Mouse (Mus musculus) frontal cortex, postnatal 25 days (tissue): ENCODE results near the gene Birc5.

ENCODE experiments used
- DNase-seq, 2 experiments: peaks; one replicate each; pipeline ENCODE4 v3.0.0; 2022; ENCODE audit warnings: low spot score in 2 of 2

Birc5 gene

DNA sequence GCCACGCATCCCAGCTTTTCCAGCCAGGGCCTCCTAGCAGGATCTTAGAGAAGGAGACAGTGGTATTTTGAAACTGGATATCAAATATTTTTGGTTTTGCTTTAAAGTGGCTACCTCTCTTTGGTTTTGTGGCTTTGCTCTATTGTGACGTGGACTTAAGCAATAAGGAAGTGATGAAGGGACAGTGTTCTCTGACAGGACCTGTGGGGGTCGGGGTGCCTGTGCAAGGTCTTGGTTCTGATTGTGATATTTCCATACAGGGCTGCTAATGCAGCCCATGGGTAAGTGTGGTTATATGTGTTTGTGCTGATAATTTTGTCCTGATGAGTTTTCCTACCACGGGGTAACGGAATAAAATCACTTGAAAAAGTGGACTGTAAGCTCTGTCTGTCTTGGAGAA is 6.3 kb downstream of the Birc5 start:
- no peak for DNase-seq

DNA sequence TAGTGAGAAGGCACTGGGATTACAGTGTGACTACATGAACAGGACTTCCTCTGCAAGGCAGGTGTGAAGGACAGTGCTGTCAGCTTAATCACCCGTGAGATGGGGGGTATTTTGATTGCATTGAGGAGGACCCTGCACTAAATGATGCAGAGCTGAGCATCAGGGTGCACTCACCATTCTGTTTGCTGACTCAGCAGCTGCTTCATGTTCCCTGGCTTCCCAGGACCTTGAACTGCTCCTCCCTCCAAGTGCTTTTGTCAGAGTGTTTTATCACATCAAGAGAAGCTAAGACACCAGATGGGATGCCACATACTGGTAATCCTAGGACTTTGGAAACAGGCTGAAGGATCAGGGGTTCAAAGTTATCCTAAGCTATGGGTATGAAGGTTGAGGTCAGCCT is 6.9 kb downstream of the Birc5 start:
- no peak for DNase-seq

DNA sequence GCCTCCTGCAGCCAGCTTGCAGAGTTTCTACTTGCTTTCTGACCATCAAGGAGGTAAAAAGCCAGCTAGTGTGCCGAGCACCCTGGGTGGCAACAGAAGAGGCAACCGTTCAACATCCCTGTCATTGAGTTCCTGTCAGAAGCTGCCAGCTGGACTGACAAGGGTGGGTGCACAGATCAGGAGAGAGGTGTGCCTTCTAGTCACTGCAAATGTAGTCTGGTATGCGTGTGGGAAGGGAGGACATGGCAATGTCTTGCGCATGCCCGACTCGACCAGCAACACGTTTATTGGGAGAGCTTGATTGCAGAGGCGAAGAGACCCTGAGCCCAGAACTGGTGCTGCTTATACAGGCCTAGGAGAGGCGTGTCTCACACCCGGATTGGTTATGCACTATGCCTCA is 8.4 kb downstream of the Birc5 start:
- DNase-seq: no peak

DNA sequence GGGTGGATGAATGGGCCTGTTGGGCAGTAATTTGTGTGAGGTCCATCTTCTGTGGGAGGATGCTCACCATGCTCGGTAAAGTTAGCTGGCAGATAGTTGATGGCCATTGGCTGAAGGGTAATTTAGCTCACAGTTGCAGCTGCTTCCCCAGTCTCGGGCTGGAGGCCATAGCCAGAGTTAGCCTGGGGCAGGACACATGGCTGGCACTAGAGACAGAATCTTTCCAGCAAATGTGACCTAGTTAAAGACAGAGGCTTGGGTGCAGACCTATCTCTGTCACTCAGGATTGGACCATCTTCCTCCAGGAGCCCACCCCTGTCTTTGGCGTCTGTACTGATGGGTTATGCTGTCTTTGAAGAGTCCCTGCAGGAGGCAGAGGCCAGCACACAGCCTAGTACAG is 9.3 kb downstream of the Birc5 start:
- DNase-seq: no peak

DNA sequence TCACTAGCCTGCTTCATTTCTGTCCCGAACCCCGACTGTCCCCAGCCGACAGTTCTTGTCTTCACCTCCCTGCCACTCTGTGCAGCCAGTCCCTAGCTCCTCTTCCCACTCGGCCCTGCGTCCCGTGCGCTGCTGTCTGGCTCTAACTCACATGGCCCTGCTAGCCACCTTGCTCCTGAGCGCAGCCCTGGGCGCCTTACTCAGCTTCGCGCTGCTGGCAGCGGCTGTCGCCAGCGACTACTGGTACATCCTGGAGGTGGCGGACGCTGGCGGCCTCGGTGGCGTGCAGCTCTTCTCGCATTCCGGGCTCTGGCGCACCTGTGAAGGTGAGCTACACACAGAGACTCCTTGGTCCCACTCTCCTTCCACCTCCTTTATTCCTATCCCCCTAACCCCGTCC is 11.6 kb downstream of the Birc5 start, which contains the start of gene Tmem235:
Tmem235 (plus strand) TSS at position 152 of the 400 bp plus-strand sequence.
- no peak for DNase-seq

DNA sequence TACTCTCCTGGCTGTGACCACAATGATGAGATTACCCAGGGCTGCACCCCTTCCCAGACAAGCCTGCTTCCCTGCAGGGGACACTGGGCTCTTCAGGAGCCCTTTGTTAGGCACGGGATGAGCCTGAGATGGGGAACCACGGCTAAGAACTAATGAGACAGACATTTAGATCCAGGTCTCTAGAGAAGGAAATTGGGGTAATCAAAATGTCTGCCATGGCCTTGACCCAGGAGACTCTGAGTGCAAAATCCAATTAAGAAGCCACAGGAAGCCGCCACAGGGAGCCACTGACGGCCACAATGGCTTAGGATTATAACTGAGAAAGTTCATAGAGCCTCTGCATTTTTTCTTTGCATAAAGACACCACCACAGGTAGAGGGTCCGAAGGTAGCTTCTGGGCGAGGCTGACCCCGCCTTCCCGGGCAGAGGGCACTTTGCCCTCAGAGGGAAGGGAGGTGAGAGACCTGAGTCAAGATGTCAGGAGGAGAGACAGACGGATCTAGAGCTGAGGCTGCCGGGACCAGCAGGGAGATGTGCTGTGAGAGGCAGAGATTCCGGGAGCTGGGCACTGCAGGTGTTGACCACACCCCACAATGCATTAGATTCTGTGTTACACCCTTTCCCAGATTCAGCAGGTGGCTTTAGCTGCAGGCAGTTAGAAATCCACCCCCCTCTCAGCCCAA is 14.3 kb downstream of the Birc5 start:
- DNase-seq: no peak

DNA sequence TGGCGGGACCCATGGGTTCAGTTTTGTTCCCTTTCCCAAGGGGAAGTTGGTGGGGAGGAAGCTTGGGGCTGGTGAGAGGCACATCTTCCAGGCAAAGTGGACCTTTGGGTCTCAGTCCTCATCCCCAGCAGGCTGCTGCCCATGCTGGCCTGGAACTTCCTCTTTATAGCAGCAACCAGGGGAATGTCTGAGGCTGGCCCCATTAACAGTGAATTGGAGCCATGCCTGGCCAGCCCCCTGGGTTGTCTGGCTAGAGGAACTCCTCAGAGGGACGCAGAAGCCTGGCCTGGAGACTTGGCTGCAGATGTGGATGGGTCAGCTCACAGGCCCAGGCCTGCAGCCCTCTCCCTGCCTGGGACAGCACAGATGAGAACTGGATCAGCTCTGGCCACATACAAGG is 15.8 kb downstream of the Birc5 start:
- DNase-seq: no peak

DNA sequence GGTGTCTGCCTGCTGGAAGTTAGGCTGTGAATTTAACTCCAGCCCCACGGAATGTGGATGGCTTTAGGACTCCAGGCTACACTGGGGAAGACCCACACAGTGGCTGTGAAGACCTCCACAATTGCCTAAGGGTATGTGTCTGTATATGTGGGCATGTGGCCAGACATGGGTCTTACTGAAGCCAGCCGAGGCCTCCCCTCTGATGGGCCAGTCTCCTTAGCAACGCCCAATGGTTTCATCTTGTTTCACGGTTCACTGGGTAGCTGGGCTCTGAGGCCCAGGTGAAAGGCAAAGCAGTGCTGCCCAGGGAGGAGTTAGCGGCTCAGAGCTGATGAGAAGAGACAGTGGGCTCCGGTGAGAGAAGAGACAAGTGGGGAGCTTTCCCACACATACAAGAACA is 16.9 kb downstream of the Birc5 start:
- no peak for DNase-seq

DNA sequence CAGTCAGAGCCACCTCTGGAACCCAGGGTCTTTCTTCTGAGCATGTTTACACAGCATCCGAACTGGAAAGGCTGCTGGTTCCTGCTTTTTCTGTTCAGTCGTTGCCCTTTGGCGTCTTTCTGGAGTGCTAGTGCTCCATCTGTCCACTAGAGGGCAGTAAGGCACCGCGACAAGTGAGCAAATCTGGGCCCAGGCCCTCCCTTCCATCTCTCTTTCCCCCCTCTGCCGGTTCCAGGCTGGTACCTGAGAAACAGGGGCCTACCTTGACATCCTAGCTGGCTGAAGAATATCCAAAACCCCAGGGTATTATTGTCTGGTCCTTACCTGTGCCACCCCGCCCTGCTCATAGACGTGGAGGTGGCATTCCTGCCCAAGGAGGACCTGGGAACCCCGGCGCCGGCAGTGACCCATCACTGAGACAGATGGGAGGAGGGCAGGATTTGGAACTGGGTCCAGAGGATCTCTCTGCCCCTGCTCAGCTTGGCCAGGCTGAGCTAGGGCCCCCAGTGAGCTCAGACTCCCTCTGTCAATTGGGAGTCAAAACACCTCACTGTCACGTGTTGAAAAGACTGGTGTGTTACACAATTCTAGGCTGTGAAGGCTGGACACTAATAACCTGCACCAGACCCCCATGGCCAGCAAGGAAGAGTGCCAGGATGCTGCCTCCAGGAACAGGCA is 21.8 kb downstream of the Birc5 start:
- DNase-seq: peak; percentile 55 to 67

DNA sequence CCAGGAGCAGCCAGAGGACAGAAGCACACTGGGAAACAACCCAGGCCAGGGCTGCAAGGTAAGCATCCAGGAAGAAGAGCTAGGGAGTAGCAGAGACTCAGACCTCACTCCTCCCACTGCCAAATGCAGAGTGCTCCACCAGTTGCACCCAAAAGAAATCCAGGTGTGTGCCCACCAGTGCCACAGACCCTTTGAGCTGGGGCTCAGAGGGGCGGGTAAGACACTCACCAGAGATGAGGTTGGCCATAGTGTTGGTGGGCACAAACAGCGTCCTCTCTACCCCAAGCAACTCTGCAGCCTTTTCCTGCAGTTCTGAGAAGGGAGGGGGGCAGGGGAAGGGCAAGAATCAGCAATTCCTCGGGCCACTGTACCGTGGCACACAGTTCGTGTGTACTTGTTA is 22.3 kb downstream of the Birc5 start:
- no peak for DNase-seq

DNA sequence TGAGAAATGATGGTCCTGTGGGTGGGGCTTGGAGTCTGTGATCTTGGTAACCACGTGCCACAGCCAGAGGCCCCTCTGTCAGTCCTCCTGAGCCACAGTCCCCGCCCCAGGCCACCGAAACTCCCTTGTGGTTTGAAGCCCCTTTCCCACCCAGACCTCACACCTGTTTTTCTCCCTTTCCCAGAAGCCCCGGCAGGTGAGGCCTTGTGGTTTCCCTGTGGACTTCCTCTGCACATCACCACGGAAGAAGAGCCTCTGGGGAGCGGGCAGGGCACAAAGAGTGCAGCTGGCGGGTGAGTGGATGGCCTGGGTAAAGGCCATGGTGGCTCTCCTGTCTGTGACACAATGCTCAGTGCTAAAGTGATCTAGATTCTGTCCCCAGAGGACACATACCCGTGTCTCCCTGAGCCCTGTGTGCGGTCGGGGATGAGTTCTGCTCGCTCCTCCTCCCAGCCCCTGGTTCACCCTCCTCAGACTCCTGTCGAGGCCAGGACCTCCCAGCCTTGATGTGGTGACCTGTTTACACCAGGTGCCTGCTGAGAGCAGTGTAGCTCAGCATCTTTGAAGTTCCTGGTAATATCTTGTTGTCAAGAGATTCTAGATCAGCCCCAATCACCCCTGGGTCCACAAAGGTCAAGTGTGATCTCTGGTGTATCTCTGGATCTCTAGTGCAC is 23.0 kb downstream of the Birc5 start:
- no peak for DNase-seq

DNA sequence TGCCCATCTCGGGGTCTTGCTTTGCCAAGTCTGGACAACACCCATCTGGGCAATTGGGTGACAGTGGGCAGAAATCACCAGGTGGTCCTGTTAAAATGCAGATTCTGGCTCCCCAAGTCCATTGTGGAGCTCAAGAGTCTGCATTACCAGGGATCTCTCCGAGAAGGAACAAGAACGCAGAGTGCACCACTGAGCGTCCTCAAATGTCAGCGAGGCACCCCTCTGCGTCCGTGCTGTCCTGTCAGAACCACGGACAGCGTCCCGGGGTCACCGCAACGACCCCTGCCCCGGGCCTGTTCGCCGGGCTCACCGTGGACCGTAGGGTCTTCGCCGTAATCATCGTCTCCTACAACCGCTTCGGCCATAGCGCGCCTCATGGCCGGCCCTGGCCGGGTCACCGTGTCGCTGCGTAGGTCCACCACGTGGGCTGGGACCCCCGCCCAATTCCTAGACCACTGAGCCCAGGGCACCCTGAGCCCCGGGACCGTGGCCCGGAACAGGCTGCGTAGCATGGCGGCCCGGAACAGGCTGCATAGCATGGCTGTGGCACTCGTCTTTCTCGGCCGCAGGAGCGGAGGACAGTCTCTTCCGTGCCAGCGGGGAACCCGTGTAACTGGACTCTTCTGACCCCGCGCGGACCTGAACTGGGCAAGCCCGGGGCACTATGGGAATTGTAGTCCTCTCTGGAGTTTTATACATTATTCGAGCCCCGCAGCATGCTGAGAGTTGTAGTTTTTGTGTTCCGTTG is 24.0 kb downstream of the Birc5 start, which contains the start of gene Tha1:
Tha1 (minus strand) TSS at position 621 of the 748 bp plus-strand sequence.
- DNase-seq: peak; percentile 51 to 64

DNA sequence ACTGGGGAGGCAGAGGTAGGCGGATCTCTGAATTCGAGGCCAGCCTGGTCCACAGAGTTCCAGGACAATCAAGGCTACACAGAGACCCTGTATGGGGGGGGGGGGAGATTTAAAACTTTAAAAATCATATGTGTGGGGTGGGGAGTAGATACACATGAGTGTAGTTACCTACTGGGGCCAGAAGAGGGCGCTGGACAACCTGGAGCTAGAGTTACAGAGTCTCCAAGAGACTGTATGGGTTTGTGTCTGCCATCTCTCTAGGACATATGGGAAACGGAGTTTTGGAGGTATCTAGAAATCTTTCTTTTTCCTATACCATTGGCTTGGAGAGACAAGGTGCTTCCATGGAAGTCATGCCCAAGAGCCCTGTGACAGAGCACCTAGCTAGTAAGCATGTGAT is 25.4 kb downstream of the Birc5 start:
- DNase-seq: no peak

DNA sequence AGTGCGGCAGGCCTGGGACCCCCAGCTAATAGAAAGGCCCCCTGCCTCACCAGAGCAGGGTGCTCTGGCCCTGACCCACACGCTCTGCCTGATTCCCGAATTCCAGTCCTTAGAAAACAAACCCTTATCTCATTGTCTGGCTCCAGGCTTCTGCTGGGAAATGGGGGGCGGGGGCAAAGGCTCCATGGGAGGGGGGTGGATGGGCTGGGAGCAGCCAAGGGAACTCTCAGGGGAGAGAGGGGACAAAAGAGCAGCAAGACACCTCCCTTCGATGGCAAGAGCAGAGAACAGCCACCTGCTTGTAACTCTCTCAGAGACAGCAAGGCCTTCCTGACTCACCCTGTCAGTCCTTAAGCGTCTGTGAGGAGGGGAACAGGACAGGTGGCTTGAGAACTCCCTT is 26.6 kb downstream of the Birc5 start:
- DNase-seq: no peak

DNA sequence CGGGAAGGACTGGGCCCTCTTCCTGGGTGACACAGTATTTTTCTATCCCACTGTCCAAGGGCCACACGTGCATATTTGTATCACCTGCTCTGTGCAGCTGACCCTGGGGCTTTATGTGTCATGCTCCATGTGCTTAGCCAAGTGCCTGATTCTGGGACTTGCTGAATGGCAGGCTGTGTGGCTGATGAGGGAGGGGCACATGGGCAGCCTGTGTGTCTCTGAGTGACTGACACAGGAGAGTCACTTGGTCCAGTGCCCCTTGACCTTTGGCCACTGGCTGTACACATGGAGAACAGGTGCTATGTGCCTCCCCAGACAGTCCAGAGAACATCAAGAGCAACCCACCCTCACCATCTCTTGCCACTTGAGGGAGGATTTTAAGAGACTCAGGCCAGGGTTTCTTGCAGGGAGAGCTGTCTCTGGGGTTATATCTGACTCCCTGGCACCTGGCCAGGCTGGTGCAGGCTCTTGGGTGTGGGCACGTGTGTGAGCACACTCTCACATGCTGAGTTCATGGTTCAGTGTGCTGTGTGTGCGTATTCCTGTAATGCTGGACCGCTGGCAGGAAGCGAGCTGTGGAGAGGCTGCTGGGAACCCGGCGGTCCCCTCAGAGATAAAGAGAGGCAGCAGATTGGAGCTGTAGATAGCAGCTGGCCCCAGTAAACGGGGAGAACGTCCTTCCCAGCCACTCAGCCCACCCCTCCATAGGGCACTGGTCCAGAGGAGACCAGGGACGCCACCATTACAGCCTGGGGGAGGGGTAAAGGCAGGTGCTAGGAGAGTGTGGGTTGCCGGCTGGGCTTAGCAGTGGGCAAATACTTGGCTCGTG is 29.1 kb downstream of the Birc5 start:
- DNase-seq: no peak

DNA sequence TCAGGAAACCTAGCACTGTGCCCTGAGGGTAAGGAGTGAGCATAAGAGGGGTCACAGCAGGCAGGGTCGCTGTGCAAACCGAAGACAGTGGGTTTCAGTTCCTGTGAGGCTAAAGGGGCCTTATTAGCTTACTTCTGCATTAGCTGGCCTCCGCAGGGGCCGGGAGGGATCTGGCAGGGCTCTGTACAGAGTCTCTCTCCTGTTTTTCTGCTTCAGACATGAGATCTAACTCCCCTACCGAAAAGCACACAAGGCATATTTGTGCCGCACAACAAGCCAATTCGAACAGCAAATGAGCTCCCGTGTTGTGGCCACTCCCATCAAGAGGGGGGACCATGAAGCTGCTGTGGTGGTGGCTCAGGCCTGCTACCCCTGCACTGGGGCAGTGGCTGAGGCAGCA is 29.8 kb downstream of the Birc5 start:
- no peak for DNase-seq

DNA sequence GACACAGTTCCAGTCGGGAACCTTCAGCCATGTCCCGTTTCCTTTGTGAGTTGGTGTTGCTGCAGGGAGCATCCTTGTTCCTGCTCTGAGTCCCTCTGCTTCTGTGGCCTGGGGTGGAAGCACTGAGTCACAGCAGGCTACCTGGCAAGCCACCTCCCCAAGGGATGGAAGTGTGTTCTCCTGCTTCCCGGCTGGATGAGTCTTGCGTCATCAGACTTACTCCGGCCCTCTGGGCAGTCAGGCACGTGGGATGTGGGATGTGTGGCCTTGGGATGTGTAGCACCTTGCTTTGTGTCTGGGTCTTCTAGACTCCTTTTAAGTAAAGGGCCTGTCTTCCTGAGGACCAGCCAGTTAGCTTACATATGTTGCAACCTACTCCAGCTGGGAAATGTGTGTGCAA is 30.6 kb downstream of the Birc5 start:
- no peak for DNase-seq

DNA sequence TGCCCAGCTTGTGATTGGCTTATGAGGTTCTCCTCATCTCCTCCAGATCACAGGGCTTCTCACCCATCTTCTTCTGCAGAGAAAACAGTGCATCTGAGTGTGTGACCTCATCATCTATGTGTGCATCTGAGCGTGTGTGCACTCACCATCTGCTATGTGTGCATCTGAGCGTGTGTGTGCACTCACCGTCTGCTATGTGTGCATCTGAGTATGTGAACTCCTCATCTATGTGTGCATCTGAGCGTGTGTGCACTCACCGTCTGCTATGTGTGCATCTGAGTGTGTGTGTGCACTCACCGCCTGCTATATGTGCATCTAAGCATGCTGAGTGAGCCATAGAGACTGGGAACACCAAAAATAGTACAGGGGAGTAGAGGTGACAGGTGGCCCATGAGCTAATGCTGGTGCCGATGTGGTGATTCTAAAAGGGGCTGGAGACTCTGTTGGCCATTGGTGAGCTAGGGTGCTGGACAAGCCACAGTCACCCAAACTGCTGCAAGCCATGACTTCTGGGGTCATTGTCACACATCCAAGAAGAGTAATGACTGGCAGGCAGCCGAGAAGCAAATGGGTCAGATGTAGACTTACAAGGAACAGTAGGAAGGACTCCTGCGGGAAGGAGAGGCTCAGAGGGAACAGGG is 31.4 kb downstream of the Birc5 start:
- no peak for DNase-seq

DNA sequence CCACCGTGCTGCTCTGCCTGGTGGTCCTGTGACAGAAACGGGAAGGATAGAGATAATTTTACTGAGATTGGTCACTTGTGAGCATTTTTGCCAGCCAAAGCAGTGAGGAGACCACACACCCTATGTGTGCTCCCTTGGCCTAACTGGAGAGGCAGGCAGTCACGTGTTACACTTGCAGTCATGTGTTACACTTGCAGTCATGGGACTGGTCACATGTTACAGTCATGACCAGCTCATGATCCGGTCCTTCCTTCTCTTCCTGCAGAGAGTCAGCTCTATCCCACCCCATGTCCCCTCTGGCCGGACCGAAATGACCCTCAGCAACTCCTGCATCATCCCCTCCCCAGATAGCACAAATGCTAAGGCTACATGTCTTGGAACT is 31.9 kb downstream of the Birc5 start:
- no peak for DNase-seq

DNA sequence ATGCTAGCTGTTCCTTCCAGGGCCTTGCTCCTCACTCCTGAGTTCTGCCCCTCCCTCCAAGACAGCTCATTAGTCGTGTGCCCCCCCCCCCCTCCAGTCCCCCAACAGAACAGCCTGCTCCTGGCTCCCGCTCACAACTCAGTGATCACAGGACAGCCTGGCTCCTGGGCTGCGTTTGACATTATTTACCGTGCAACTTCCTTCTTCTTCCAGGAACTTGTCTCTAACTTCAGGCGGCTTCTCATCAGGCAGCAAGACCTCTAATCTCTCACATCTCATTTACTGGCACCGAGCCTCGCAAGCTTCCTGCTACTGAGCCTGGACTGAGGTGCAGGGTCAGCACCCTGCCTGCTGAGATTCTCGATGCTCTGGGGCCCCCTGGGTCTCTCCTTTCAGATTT is 32.7 kb downstream of the Birc5 start:
- DNase-seq: no peak

DNA sequence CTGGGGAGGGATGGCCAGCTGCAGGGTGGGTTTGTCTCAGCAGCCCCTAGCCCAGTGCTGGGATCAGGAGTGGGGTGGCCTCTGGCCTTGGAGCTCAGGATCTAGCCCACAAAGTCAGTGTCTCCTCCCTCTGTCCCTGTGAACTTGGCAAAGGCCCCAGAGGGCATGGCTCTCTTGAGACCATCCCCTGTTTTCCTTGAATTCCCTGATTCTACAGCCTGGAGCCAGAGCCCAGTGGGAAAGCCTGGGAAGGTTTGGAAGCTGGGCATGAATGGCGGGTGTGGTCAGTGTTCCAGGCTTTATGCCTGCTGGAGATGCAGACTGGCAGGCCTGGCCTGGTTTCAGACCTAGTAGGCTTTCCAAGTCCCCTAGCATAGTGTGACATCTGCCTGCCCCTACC is 33.2 kb downstream of the Birc5 start:
- DNase-seq: no peak
